ENCODE assay signal across 10 mouse cellular contexts in genomic region chr7:27260856-27261255, GRCm38 (mm10). TPM values are rescaled to one million over a fixed set of nuclear protein-coding genes. Genes with fewer than 3 reads are reported as not detected.
DNase-seq lines count a peak whose midpoint lies in the region; ATAC-seq and TF ChIP-seq lines count a peak whose summit lies in the region.
"Had no signal": no experiment of that assay in that cellular context is flagged by ENCODE, and none has a peak within 500 bp of the region (broad histone marks: within the 10 kb centered on the region; RNA-seq: fewer than 3 reads in every experiment).

No protein-coding gene starts in this region.

- DNase-seq in frontal cortex, postnatal 25 days (ENCODE audit: low spot score in 2 of 2) = no peak
- DNase-seq in stomach, postnatal 0 days (ENCODE audit: low spot score) = no peak
- DNase-seq in ovary, postnatal 10 days (ENCODE audit: low spot score) = no peak
- DNase-seq in liver, embryonic 11.5 days (ENCODE audit: low spot score) = no peak
- DNase-seq: retina, postnatal 1 day had no signal

- no peak for TF ChIP-seq EP300 in stomach, postnatal 0 days (optimal IDR thresholded peaks at IDR 0.05)

- no peak overlapping the region for H3K9ac ChIP-seq in stomach, embryonic 14.5 days (replicated peaks; ENCODE audit: low read depth, low read length)
- H3K9ac ChIP-seq in stomach, postnatal 0 days (ENCODE audit: low read length) = no peak overlapping the region
- peak overlapping the region; percentile 86; the same call in 1 of the 2 replicates for H3K9ac ChIP-seq in limb, embryonic 13.5 days
- no peak overlapping the region for H3K9ac ChIP-seq in liver, embryonic 11.5 days (ENCODE audit: low read depth, low read length)
- no peak overlapping the region for H3K9ac ChIP-seq in liver, embryonic 12.5 days

- H3K9me3 ChIP-seq in stomach, embryonic 14.5 days (ENCODE audit: control insufficient read depth, low read depth, low read length) = no peaks in the 10 kb centered on the region
- no peaks in the 10 kb centered on the region for H3K9me3 ChIP-seq in stomach, postnatal 0 days (ENCODE audit: control insufficient read depth, low read length)
- H3K9me3 ChIP-seq in limb, embryonic 13.5 days = no peaks in the 10 kb centered on the region
- no peaks in the 10 kb centered on the region for H3K9me3 ChIP-seq in liver, embryonic 11.5 days (ENCODE audit: control insufficient read depth, low read length)
- no peaks in the 10 kb centered on the region for H3K9me3 ChIP-seq in liver, embryonic 12.5 days (replicated peaks)

- H3K27ac ChIP-seq in stomach, embryonic 14.5 days (ENCODE audit: low read length) = no peak overlapping the region
- no peak overlapping the region for H3K27ac ChIP-seq in stomach, postnatal 0 days (replicated peaks)
- H3K27ac ChIP-seq in limb, embryonic 13.5 days = no peak overlapping the region
- no peak overlapping the region for H3K27ac ChIP-seq in liver, embryonic 11.5 days (ENCODE audit: low read depth, low read length)
- no peak overlapping the region for H3K27ac ChIP-seq in liver, embryonic 12.5 days
- H3K27ac ChIP-seq: macrophage had no signal

- H3K4me2 ChIP-seq in stomach, embryonic 14.5 days (replicated peaks; ENCODE audit: low read depth, low read length) = no peak overlapping the region
- no peak overlapping the region for H3K4me2 ChIP-seq in stomach, postnatal 0 days (replicated peaks; ENCODE audit: low read depth)
- peak overlapping the region; percentile 89; the same call in 1 of the 2 replicates for H3K4me2 ChIP-seq in limb, embryonic 13.5 days (replicated peaks)
- no peak overlapping the region for H3K4me2 ChIP-seq in liver, embryonic 11.5 days
- no peak overlapping the region for H3K4me2 ChIP-seq in liver, embryonic 12.5 days

- TF ChIP-seq CTCF in stomach, postnatal 0 days (IDR thresholded peaks at IDR 0.05; ENCODE audit: low read depth) = no peak

- peaks cover 19% of the 10 kb centered on the region; the same call in 1 of the 2 replicates for H3K36me3 ChIP-seq in stomach, embryonic 14.5 days (ENCODE audit: control insufficient read depth, insufficient read depth, low read length)
- 0 out of 2 replicates have a peak, but pooled peaks cover 2% of the 10 kb centered on the region for H3K36me3 ChIP-seq in stomach, postnatal 0 days (ENCODE audit: control insufficient read depth, insufficient read depth, low read length)
- peaks cover 46% of the 10 kb centered on the region for H3K36me3 ChIP-seq in limb, embryonic 13.5 days
- no peaks in the 10 kb centered on the region; the same call in 1 of the 2 replicates for H3K36me3 ChIP-seq in liver, embryonic 11.5 days (ENCODE audit: control insufficient read depth, insufficient read depth, low read length)
- H3K36me3 ChIP-seq in liver, embryonic 12.5 days = no peaks in the 10 kb centered on the region

- 77% methylated on average over 7 of the region's 7 CpGs for WGBS in stomach, embryonic 14.5 days
- WGBS in stomach, postnatal 0 days = 65% methylated on average over 7 of the region's 7 CpGs
- WGBS in limb, embryonic 13.5 days = 84% methylated on average over 7 of the region's 7 CpGs
- WGBS in liver, embryonic 11.5 days = 80% methylated on average over 7 of the region's 7 CpGs
- WGBS in liver, embryonic 12.5 days (ENCODE audit: insufficient replicate concordance) = 57% methylated on average over 7 of the region's 7 CpGs

- peaks cover 28% of the 10 kb centered on the region for H3K4me1 ChIP-seq in stomach, embryonic 14.5 days (ENCODE audit: control insufficient read depth, insufficient read depth, low read length)
- 0 out of 2 replicates have a peak, but pooled peaks cover 2% of the 10 kb centered on the region for H3K4me1 ChIP-seq in stomach, postnatal 0 days (replicated peaks; ENCODE audit: control insufficient read depth, insufficient read depth)
- peaks cover 40% of the 10 kb centered on the region for H3K4me1 ChIP-seq in limb, embryonic 13.5 days
- H3K4me1 ChIP-seq in liver, embryonic 11.5 days (replicated peaks; ENCODE audit: control insufficient read depth, insufficient read depth, low read length) = peaks cover 20% of the 10 kb centered on the region
- H3K4me1 ChIP-seq in liver, embryonic 12.5 days = peaks cover 37% of the 10 kb centered on the region

- ATAC-seq in frontal cortex, adult (ENCODE audit: low TSS enrichment) = 0 out of 2 replicates have a peak, but pooled peaks have one; percentile 5
- ATAC-seq in stomach, embryonic 14.5 days (ENCODE audit: insufficient number of reproducible peaks, insufficient read depth, low FRiP score, low read depth) = no peak
- no peak for ATAC-seq in stomach, postnatal 0 days (ENCODE audit: low FRiP score, low TSS enrichment)
- no peak for ATAC-seq in limb, embryonic 13.5 days (ENCODE audit: low FRiP score, low read depth)
- ATAC-seq in liver, embryonic 11.5 days (replicated peaks; ENCODE audit: low FRiP score) = no peak
- no peak for ATAC-seq in liver, embryonic 12.5 days

- H3K4me3 ChIP-seq in stomach, embryonic 14.5 days (ENCODE audit: low read depth, low read length) = 0 out of 2 replicates have a peak overlapping the region, but pooled peaks have one; percentile 55
- no peak overlapping the region for H3K4me3 ChIP-seq in stomach, postnatal 0 days (ENCODE audit: low read depth, low read length)
- H3K4me3 ChIP-seq in limb, embryonic 13.5 days = peak overlapping the region; percentile 80; the same call in 1 of the 2 replicates
- no peak overlapping the region for H3K4me3 ChIP-seq in liver, embryonic 11.5 days (ENCODE audit: low read depth, low read length)
- no peak overlapping the region for H3K4me3 ChIP-seq in liver, embryonic 12.5 days

- no peaks in the 10 kb centered on the region for H3K27me3 ChIP-seq in stomach, embryonic 14.5 days (ENCODE audit: control insufficient read depth, insufficient read depth, low read length)
- H3K27me3 ChIP-seq in stomach, postnatal 0 days (ENCODE audit: control insufficient read depth, insufficient read depth, low read length) = no peaks in the 10 kb centered on the region
- no peaks in the 10 kb centered on the region for H3K27me3 ChIP-seq in limb, embryonic 13.5 days
- H3K27me3 ChIP-seq in liver, embryonic 11.5 days (replicated peaks; ENCODE audit: control insufficient read depth, insufficient read depth, low read length) = no peaks in the 10 kb centered on the region
- peaks cover 9% of the 10 kb centered on the region; the same call in 1 of the 2 replicates for H3K27me3 ChIP-seq in liver, embryonic 12.5 days (replicated peaks)

RNA-seq across cellular contexts. Expression of gene Numbl, which starts 2.6 kb away (rescaled TPM):
- 15.0 and 16.5 TPM in 2 replicates for polyA plus RNA-seq in stomach, embryonic 14.5 days (2014; fragmentation: Nextera tagmentation; extraction: Ambion mirVana)
- polyA plus RNA-seq in stomach, postnatal 0 days (2015; fragmentation: Nextera tagmentation; extraction: Ambion mirVana) = 12.8 and 14.6 TPM in 2 replicates
- polyA plus RNA-seq in limb, embryonic 13.5 days (2015; fragmentation: Nextera tagmentation; extraction: Ambion mirVana) = 32.3 and 34.1 TPM in 2 replicates
- 3.6 TPM in 2 replicates for polyA plus RNA-seq in liver, embryonic 11.5 days (2014; fragmentation: Nextera tagmentation; extraction: Ambion mirVana)
- polyA plus RNA-seq in liver, embryonic 12.5 days (2016; fragmentation: Nextera tagmentation; extraction: Ambion mirVana) = 3.9 and 4.0 TPM in 2 replicates

RNA-seq across cellular contexts. Expression of gene Coq8b, which starts 28.0 kb away (rescaled TPM):
- 19.7 and 20.5 TPM in 2 replicates for polyA plus RNA-seq in stomach, embryonic 14.5 days (2014; fragmentation: Nextera tagmentation; extraction: Ambion mirVana)
- 25.0 and 26.6 TPM in 2 replicates for polyA plus RNA-seq in stomach, postnatal 0 days (2015; fragmentation: Nextera tagmentation; extraction: Ambion mirVana)
- 17.7 and 18.5 TPM in 2 replicates for polyA plus RNA-seq in limb, embryonic 13.5 days (2015; fragmentation: Nextera tagmentation; extraction: Ambion mirVana)
- polyA plus RNA-seq in liver, embryonic 11.5 days (2014; fragmentation: Nextera tagmentation; extraction: Ambion mirVana) = 16.6 and 18.7 TPM in 2 replicates
- 14.2 and 15.7 TPM in 2 replicates for polyA plus RNA-seq in liver, embryonic 12.5 days (2016; fragmentation: Nextera tagmentation; extraction: Ambion mirVana)

RNA-seq across cellular contexts. Expression of gene Itpkc, which starts 32.4 kb away (rescaled TPM):
- 8.5 and 10.8 TPM in 2 replicates for polyA plus RNA-seq in stomach, embryonic 14.5 days (2014; fragmentation: Nextera tagmentation; extraction: Ambion mirVana)
- 11.6 and 12.2 TPM in 2 replicates for polyA plus RNA-seq in stomach, postnatal 0 days (2015; fragmentation: Nextera tagmentation; extraction: Ambion mirVana)
- 6.6 and 7.2 TPM in 2 replicates for polyA plus RNA-seq in limb, embryonic 13.5 days (2015; fragmentation: Nextera tagmentation; extraction: Ambion mirVana)
- polyA plus RNA-seq in liver, embryonic 11.5 days (2014; fragmentation: Nextera tagmentation; extraction: Ambion mirVana) = 3.5 and 4.8 TPM in 2 replicates
- polyA plus RNA-seq in liver, embryonic 12.5 days (2016; fragmentation: Nextera tagmentation; extraction: Ambion mirVana) = 3.5 and 4.1 TPM in 2 replicates

Comparison
In these comparisons a context has a peak if more than half of its experiments do, and no peak if none do; other contexts are left out.
1. H3K4me3 ChIP-seq: peak in stomach, embryonic 14.5 days (single experiment) and limb, embryonic 13.5 days (single experiment); none in stomach, postnatal 0 days (single experiment), liver, embryonic 11.5 days (single experiment) and liver, embryonic 12.5 days (single experiment).